Mouse (Mus musculus) liver, embryonic 14.5 days (tissue): ENCODE measurements around the gene Trim7. TPM values are rescaled to one million over a fixed set of nuclear protein-coding genes. Genes with fewer than 3 reads are reported as not detected.
"Not testable (repeated sequence)": the region's sequence is repeated elsewhere in the genome, so short reads cannot be mapped to it uniquely, and the experiment has no call there.

ENCODE experiments used
- ATAC-seq: fragments of 200-750 bp; cut with Nextera tagmentation; 2 replicates; pipeline ENCODE4 v1.8.0; 2017; ENCODE audit warnings: moderate number of reproducible peaks, mild to moderate bottlenecking, moderate library complexity; ENCODE audit not compliant: insufficient read depth
- DNase-seq, 3 experiments: peaks; one replicate each; pipeline ENCODE4 v3.0.0-alpha.2; 2012 to 2013; ENCODE audit warnings: low read depth in 3 of 3, low spot score in 3 of 3
- H3K27ac ChIP-seq: fragments of 300-500 bp; sonication (generic); 2 replicates; pipeline ENCODE4 v1.5.1; 2014; ENCODE audit warnings: moderate library complexity, mild to moderate bottlenecking, control low read depth, inconsistent platforms
- H3K27me3 ChIP-seq: fragments of 300-500 bp; sonication (generic); 2 replicates; pipeline ENCODE4 v1.6.1; 2014; ENCODE audit warnings: mild to moderate bottlenecking, low read length, moderate library complexity; ENCODE audit not compliant: control insufficient read depth, insufficient read depth
- H3K36me3 ChIP-seq: fragments of 300-500 bp; sonication (generic); replicated peaks from 2 replicates; pipeline ENCODE4 v1.6.1; 2014; ENCODE audit warnings: low read depth; ENCODE audit not compliant: control insufficient read depth, insufficient read depth
- H3K4me1 ChIP-seq, 2 experiments: fragments of 200-500 bp in 1 of 2; fragments of 300-500 bp in 1 of 2; sonication (generic) in 1 of 2; replicated peaks; 2 replicates each; pipeline ENCODE4 v1.6.1; 2012 to 2014; ENCODE audit warnings: antibody characterized with exemption in 1 of 2, inconsistent platforms in 1 of 2, low read length in 1 of 2; ENCODE audit not compliant: control insufficient read depth in 2 of 2, insufficient read depth in 2 of 2
- H3K4me2 ChIP-seq: fragments of 300-500 bp; sonication (generic); 2 replicates; pipeline ENCODE4 v1.6.1; 2014; ENCODE audit warnings: low read depth, mild to moderate bottlenecking, control low read depth, moderate library complexity
- H3K4me3 ChIP-seq, 2 experiments: fragments of 200-500 bp in 1 of 2; fragments of 300-500 bp in 1 of 2; sonication (generic) in 1 of 2; 2 replicates each; pipeline ENCODE4 v1.5.1; 2012 to 2014; ENCODE audit warnings: low read depth in 2 of 2, low read length in 2 of 2, mild to moderate bottlenecking in 2 of 2, control low read depth in 1 of 2, inconsistent platforms in 1 of 2, moderate library complexity in 1 of 2; ENCODE audit not compliant: insufficient read depth in 1 of 2
- H3K9ac ChIP-seq: fragments of 300-500 bp; sonication (generic); replicated peaks from 2 replicates; pipeline ENCODE4 v1.6.1; 2014; ENCODE audit warnings: mild to moderate bottlenecking, control low read depth, moderate library complexity
- H3K9me3 ChIP-seq: fragments of 300-500 bp; sonication (generic); 2 replicates; pipeline ENCODE4 v1.6.1; 2016; ENCODE audit warnings: low read length, mixed read lengths; ENCODE audit not compliant: control insufficient read depth
- CTCF ChIP-seq: IDR thresholded peaks from 2 replicates; pipeline ENCODE4 v1.5.1; 2016; ENCODE audit warnings: antibody characterized with exemption, low read depth, control low read depth
- EP300 ChIP-seq: IDR thresholded peaks from 2 replicates; pipeline ENCODE4 v1.6.1; 2016; ENCODE audit warnings: antibody characterized with exemption, low read depth
- WGBS: fragments of 180-500 bp; shearing (Covaris S2); extraction: QIAGEN DNeasy Blood & Tissue Kit; methylation state at CpG from one replicate; pipeline ENCODE4 v1.1.7; 2014; ENCODE audit not compliant: insufficient replicate concordance; 5-methylcytosine and 5-hydroxymethylcytosine counted together
- polyA plus RNA-seq, 2 experiments: library from polyadenylated mRNA; depleted of rRNA in 1 of 2; stranded (reverse) in 1 of 2; unstranded in 1 of 2; fragments of >200 nt; fragmentation: Nextera tagmentation in 1 of 2; extraction: Ambion mirVana in 1 of 2; gene quantifications; 2 replicates each; pipeline versions ENCODE4 v1.2.1 to v1.2.3; 2012 to 2014

The Trim7 gene
- polyA plus RNA-seq, 2 experiments = 0.04 to 0.23 TPM

- Histone ChIP-seq H3K27ac (no peak overlapping the region), H3K4me3 (no peak overlapping the region), H3K4me2 (no peak overlapping the region), H3K4me1 (peaks cover 6 to 11% of the 10 kb centered on the region in 2 experiments), H3K9ac (no peak overlapping the region), H3K36me3 (no peaks in the 10 kb centered on the region), H3K9me3 (no peaks in the 10 kb centered on the region), H3K27me3 (peaks cover 11% of the 10 kb centered on the region)
- no peak for DNase-seq
- TF ChIP-seq EP300 (no peak), CTCF (no peak)
- 62% methylated on average over 5 of the region's 5 CpGs for WGBS
- ATAC-seq = no peak
Measured at GRCm38 (mm10) chr11:48841213-48841612, 15.3 kb downstream of the Trim7 start.

DNA sequence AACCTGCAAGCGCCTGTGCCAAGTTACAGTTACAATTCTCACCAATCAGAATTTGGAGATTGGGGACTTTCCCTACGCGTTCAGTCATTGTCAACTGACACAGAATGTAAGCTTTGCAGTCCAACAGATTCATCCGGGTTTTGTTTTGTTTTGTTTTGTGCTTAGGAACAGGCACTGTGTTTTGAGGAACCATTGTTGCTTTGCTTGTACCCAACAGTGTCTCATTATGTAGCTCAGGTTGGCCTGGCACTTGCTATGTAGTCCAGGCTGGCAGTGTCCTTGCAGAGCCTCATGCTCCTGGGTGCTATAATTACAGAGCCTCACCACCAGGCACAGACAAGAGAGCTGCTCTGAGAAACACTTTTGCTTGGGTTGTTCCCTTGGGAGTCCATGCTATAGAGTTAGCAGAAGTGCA lies 16.4 kb downstream of the Trim7 start:
- Histone ChIP-seq H3K4me1 (peaks cover 6% of the 10 kb centered on the region in 2 experiments), H3K27me3 (peaks cover 1% of the 10 kb centered on the region), H3K27ac (no peak overlapping the region), H3K4me3 (no peak overlapping the region), H3K9ac (no peak overlapping the region), H3K9me3 (no peaks in the 10 kb centered on the region), H3K36me3 (no peaks in the 10 kb centered on the region), H3K4me2 (no peak overlapping the region)
- ATAC-seq = no peak
- 65% methylated on average over 4 of the region's 4 CpGs for WGBS
- no peak for TF ChIP-seq EP300
- no peak for TF ChIP-seq CTCF
- no peak for DNase-seq

DNA sequence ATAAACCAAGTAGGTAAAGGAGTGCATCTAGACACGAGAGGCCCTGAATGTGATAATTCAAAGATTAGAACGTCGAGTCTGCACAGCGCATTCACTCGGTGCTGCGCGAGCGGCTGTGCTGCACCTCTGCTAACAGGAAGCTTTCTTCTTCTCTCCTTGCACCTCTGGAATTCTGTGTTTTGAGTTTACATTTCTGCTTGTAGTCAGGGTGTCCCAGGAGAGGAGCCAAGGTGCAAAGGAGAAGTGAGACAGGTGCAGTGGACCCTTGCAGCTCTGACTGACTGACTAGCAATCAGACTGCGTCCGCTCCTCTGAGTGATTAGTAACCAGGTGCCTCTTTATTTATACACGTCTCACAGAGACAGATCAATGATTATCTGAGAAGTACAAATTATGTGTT lies 17.3 kb downstream of the Trim7 start:
- no peak overlapping the region for H3K4me3 ChIP-seq
- H3K27ac ChIP-seq = no peak overlapping the region
- H3K9ac ChIP-seq = no peak overlapping the region
- H3K4me2 ChIP-seq = no peak overlapping the region
- ATAC-seq (no peak), DNase-seq (no peak)
- WGBS = 71% methylated on average over 11 of the region's 11 CpGs
- H3K36me3 ChIP-seq = no peaks in the 10 kb centered on the region
- TF ChIP-seq CTCF (no peak), EP300 (no peak)
- no peaks in the 10 kb centered on the region for H3K9me3 ChIP-seq
- no peaks in the 10 kb centered on the region for H3K27me3 ChIP-seq
- H3K4me1 ChIP-seq = peaks cover 3 to 5% of the 10 kb centered on the region in 2 experiments

GRCm38 (mm10) chr11:48844309-48844708 lies 18.4 kb downstream of the Trim7 start:
- WGBS = 60% methylated on average over 6 of the region's 6 CpGs
- no peak overlapping the region for H3K27ac ChIP-seq
- H3K4me3 ChIP-seq = no peak overlapping the region
- no peaks in the 10 kb centered on the region; a peak in 1 of 4 replicates for H3K4me1 ChIP-seq
- no peaks in the 10 kb centered on the region for H3K36me3 ChIP-seq
- ATAC-seq (no peak), DNase-seq (no peak)
- no peaks in the 10 kb centered on the region for H3K9me3 ChIP-seq
- H3K27me3 ChIP-seq = no peaks in the 10 kb centered on the region
- no peak overlapping the region for H3K9ac ChIP-seq
- no peak overlapping the region for H3K4me2 ChIP-seq
- TF ChIP-seq EP300 (no peak), CTCF (no peak)

GRCm38 (mm10) chr11:48845244-48845815 lies 19.4 kb downstream of the Trim7 start:
- Histone ChIP-seq H3K4me2 (no peak overlapping the region), H3K27ac (no peak overlapping the region), H3K4me1 (no peaks in the 10 kb centered on the region; a peak in 1 of 4 replicates), H3K36me3 (no peaks in the 10 kb centered on the region), H3K27me3 (no peaks in the 10 kb centered on the region), H3K4me3 (no peak overlapping the region), H3K9ac (no peak overlapping the region), H3K9me3 (no peaks in the 10 kb centered on the region)
- ATAC-seq = no peak
- 41% methylated on average over 13 of the region's 13 CpGs for WGBS
- TF ChIP-seq CTCF (no peak), EP300 (no peak)
- DNase-seq = no peak

- H3K9ac ChIP-seq, H3K27me3 ChIP-seq, H3K4me1 ChIP-seq, H3K4me2 ChIP-seq, DNase-seq, H3K9me3 ChIP-seq, ATAC-seq, H3K36me3 ChIP-seq, H3K4me3 ChIP-seq, H3K27ac ChIP-seq: not testable (repeated sequence)
- WGBS = 57% methylated on average over 2 of the region's 2 CpGs
Measured at GRCm38 (mm10) chr11:48846362-48846761, 20.4 kb downstream of the Trim7 start.
